Mouse (Mus musculus) left cerebral cortex, postnatal 10 days (tissue): ENCODE measurements around the gene Dnajc28. TPM values are rescaled to one million over a fixed set of nuclear protein-coding genes. Genes with fewer than 3 reads are reported as not detected.

Experiments
- DNase-seq, 2 experiments: peaks; one replicate each; pipeline ENCODE4 v3.0.0; 2021 to 2022; ENCODE audit warnings: low spot score in 2 of 2, mixed read lengths in 1 of 2; ENCODE audit errors: extremely low spot score in 1 of 2
- intact Hi-C: fragments of 180-260 bp; cut with DNase I; formaldehyde crosslinking; loops from one replicate; pipeline ENCODE4 v1.15.1; 2025
- total RNA-seq, 2 experiments: library from RNA; stranded (reverse); gene quantifications; 2 replicates each; pipeline ENCODE4 v1.2.3; 2021

Gene Dnajc28
- total RNA-seq, 2 experiments from 2014 or later = 3.4 to 4.7 TPM

GRCm38 (mm10) chr16:91639636-91640035 is 20.8 kb upstream of the Dnajc28 start:
- intact Hi-C loops = no loop called here
- no peak for DNase-seq

GRCm38 (mm10) chr16:91639161-91639560 is 20.3 kb upstream of the Dnajc28 start:
- no peak for DNase-seq
- intact Hi-C loops = no loop called here

- intact Hi-C loops = no loop called here
- DNase-seq = no peak
Observed at GRCm38 (mm10) chr16:91633641-91634040, 14.8 kb upstream of the Dnajc28 start.

- no peak for DNase-seq
- intact Hi-C loops = no loop called here
Observed at GRCm38 (mm10) chr16:91632940-91633339, 14.1 kb upstream of the Dnajc28 start.

- intact Hi-C loops = no loop called here
- no peak for DNase-seq
Observed at GRCm38 (mm10) chr16:91632439-91632838, 13.6 kb upstream of the Dnajc28 start.

GRCm38 (mm10) chr16:91630584-91630983 is 11.8 kb upstream of the Dnajc28 start:
- intact Hi-C loops = no loop called here

GRCm38 (mm10) chr16:91629749-91630148 is 10.9 kb upstream of the Dnajc28 start:
- no peak for DNase-seq
- intact Hi-C loops = no loop called here

More at GRCm38 (mm10) chr16:91630584-91630983, 11.8 kb upstream of the Dnajc28 start:
- no peak for DNase-seq

GRCm38 (mm10) chr16:91628673-91629072 is 9.8 kb upstream of the Dnajc28 start:
- intact Hi-C loops = no loop called here

GRCm38 (mm10) chr16:91627831-91628230 is 9.0 kb upstream of the Dnajc28 start:
- DNase-seq = no peak
- intact Hi-C loops = no loop called here

More at GRCm38 (mm10) chr16:91628673-91629072, 9.8 kb upstream of the Dnajc28 start:
- DNase-seq = no peak

GRCm38 (mm10) chr16:91623074-91623473 is 4.2 kb upstream of the Dnajc28 start:
- DNase-seq = no peak
- intact Hi-C loops = no loop called here

GRCm38 (mm10) chr16:91620991-91621390 is 2.2 kb upstream of the Dnajc28 start:
- intact Hi-C loops = no loop called here
- no peak for DNase-seq

GRCm38 (mm10) chr16:91620185-91620584 is 1.4 kb upstream of the Dnajc28 start:
- intact Hi-C loops = no loop called here

GRCm38 (mm10) chr16:91614552-91614951 is 4.3 kb downstream of the Dnajc28 start:
- DNase-seq = peak in 1 of 2 experiments; percentile 26
- intact Hi-C loops = no loop called here

More at GRCm38 (mm10) chr16:91620185-91620584, 1.4 kb upstream of the Dnajc28 start:
- no peak for DNase-seq

- intact Hi-C loops = no loop called here
- DNase-seq = no peak
Observed at GRCm38 (mm10) chr16:91612525-91612924, 6.3 kb downstream of the Dnajc28 start.

- DNase-seq = no peak
- intact Hi-C loops = no loop called here
Observed at GRCm38 (mm10) chr16:91611248-91611647, 7.6 kb downstream of the Dnajc28 start.

- intact Hi-C loops = no loop called here
- DNase-seq = no peak
Observed at GRCm38 (mm10) chr16:91609501-91610245, 9.2 kb downstream of the Dnajc28 start.

- intact Hi-C loops = no loop called here
- DNase-seq = no peak
Observed at GRCm38 (mm10) chr16:91606958-91607357, 11.9 kb downstream of the Dnajc28 start.

GRCm38 (mm10) chr16:91605156-91605555 is 13.7 kb downstream of the Dnajc28 start:
- intact Hi-C loops = no loop called here
- DNase-seq = no peak

- intact Hi-C loops = no loop called here
- no peak for DNase-seq
Observed at GRCm38 (mm10) chr16:91601693-91602092, 17.1 kb downstream of the Dnajc28 start.

GRCm38 (mm10) chr16:91601081-91601480 is 17.7 kb downstream of the Dnajc28 start:
- intact Hi-C loops = no loop called here
- DNase-seq = no peak

- DNase-seq = no peak
- intact Hi-C loops = no loop called here
Observed at GRCm38 (mm10) chr16:91599242-91599641, 19.6 kb downstream of the Dnajc28 start.
